Mouse (Mus musculus): ENCODE results near the gene Clstn3. TPM values are rescaled to one million over a fixed set of nuclear protein-coding genes. Genes with fewer than 3 reads are reported as not detected.

Gene Clstn3
- polyA plus RNA-seq, 1 experiment from 2014 or later, result 4.1 TPM

Other genes with a start within 250 kb of the Clstn3 start
- not detected in 2 replicates for gene Vmn2r27, start 232.9 kb downstream of the Clstn3 start, polyA plus RNA-seq (2016; fragmentation: Nextera tagmentation; extraction: Ambion mirVana)
- 0.05 and 0.06 TPM in 2 replicates for gene Cd163, start 160.1 kb downstream of the Clstn3 start, polyA plus RNA-seq (2016; fragmentation: Nextera tagmentation; extraction: Ambion mirVana)
- gene Pex5, start 49.7 kb downstream of the Clstn3 start, polyA plus RNA-seq (2016; fragmentation: Nextera tagmentation; extraction: Ambion mirVana), result 26.3 and 26.5 TPM in 2 replicates
- gene C1rl, start 28.3 kb upstream of the Clstn3 start, polyA plus RNA-seq (2016; fragmentation: Nextera tagmentation; extraction: Ambion mirVana), result 4.4 and 4.5 TPM in 2 replicates
- gene C1ra, start 47.6 kb upstream of the Clstn3 start, polyA plus RNA-seq (2016; fragmentation: Nextera tagmentation; extraction: Ambion mirVana), result 4.5 and 4.6 TPM in 2 replicates
- 15.9 and 16.6 TPM in 2 replicates for gene C1s1, start 77.6 kb upstream of the Clstn3 start, polyA plus RNA-seq (2016; fragmentation: Nextera tagmentation; extraction: Ambion mirVana)
- gene C1rb, start 105.5 kb upstream of the Clstn3 start, polyA plus RNA-seq (2016; fragmentation: Nextera tagmentation; extraction: Ambion mirVana), result not detected in 2 replicates
- not detected in 2 replicates for gene C1s2, start 171.3 kb upstream of the Clstn3 start, polyA plus RNA-seq (2016; fragmentation: Nextera tagmentation; extraction: Ambion mirVana)
- gene Lpcat3, start 198.2 kb upstream of the Clstn3 start, polyA plus RNA-seq (2016; fragmentation: Nextera tagmentation; extraction: Ambion mirVana), result 67.1 and 74.5 TPM in 2 replicates
- 200 TPM in 2 replicates for gene Emg1, start 247.4 kb upstream of the Clstn3 start, polyA plus RNA-seq (2016; fragmentation: Nextera tagmentation; extraction: Ambion mirVana)
- gene Phb2, start 247.5 kb upstream of the Clstn3 start, polyA plus RNA-seq (2016; fragmentation: Nextera tagmentation; extraction: Ambion mirVana), result 433 and 443 TPM in 2 replicates